Mouse (Mus musculus) forebrain, embryonic 10.5 days (tissue): Measurements from ENCODE around the gene Cd300ld2. TPM values are rescaled to one million over a fixed set of nuclear protein-coding genes. Genes with fewer than 3 reads are reported as not detected.
"Not testable (repeated sequence)": the region's sequence is repeated elsewhere in the genome, so short reads cannot be mapped to it uniquely, and the experiment has no call there.

Source experiments
- DNase-seq: peaks from one replicate; pipeline ENCODE4 v3.0.0-alpha.2; 2017; ENCODE audit warnings: low spot score; ENCODE audit errors: extremely low spot score
- H3K27ac ChIP-seq: fragments of 300-500 bp; sonication (generic); 2 replicates; pipeline ENCODE4 v1.5.1; 2016; ENCODE audit warnings: mild to moderate bottlenecking
- H3K27me3 ChIP-seq: fragments of 300-500 bp; sonication (generic); 2 replicates; pipeline ENCODE4 v1.6.1; 2016; ENCODE audit warnings: mild to moderate bottlenecking; ENCODE audit not compliant: poor library complexity, severe bottlenecking
- H3K36me3 ChIP-seq: fragments of 300-500 bp; sonication (generic); replicated peaks from 2 replicates; pipeline ENCODE4 v1.6.1; 2016; ENCODE audit warnings: mild to moderate bottlenecking, moderate library complexity
- H3K4me1 ChIP-seq: fragments of 300-500 bp; sonication (generic); 2 replicates; pipeline ENCODE4 v1.6.1; 2016
- H3K4me3 ChIP-seq: fragments of 300-500 bp; sonication (generic); 2 replicates; pipeline ENCODE4 v1.5.1; 2016; ENCODE audit warnings: mild to moderate bottlenecking, moderate library complexity
- H3K9me3 ChIP-seq: fragments of 300-500 bp; sonication (generic); 2 replicates; pipeline ENCODE4 v1.6.1; 2016; ENCODE audit warnings: mild to moderate bottlenecking, moderate library complexity
- WGBS: fragments of 180-500 bp; shearing (Covaris S2); methylation state at CpG from one replicate; pipeline ENCODE4 v1.1.7; 2016; 5-methylcytosine and 5-hydroxymethylcytosine counted together
- polyA plus RNA-seq: library from polyadenylated mRNA; unstranded; fragments of >200 nt; fragmentation: Nextera tagmentation; extraction: Ambion mirVana; gene quantifications from 2 replicates; pipeline ENCODE4 v1.2.1, GENCODE M21; 2016

The Cd300ld2 gene
- polyA plus RNA-seq: not detected in 2 replicates

- not testable (repeated sequence) for H3K9me3 ChIP-seq, H3K27me3 ChIP-seq, H3K27ac ChIP-seq, H3K4me3 ChIP-seq, H3K4me1 ChIP-seq, DNase-seq, H3K36me3 ChIP-seq
- WGBS: no CpG with 5 or more reads among the region's 7 CpGs
Observed at GRCm38 (mm10) chr11:115016093-115016492, at the start of gene Cd300ld2. TSS of gene Cd300ld2 (minus strand) at chr11:115016193.

DNA sequence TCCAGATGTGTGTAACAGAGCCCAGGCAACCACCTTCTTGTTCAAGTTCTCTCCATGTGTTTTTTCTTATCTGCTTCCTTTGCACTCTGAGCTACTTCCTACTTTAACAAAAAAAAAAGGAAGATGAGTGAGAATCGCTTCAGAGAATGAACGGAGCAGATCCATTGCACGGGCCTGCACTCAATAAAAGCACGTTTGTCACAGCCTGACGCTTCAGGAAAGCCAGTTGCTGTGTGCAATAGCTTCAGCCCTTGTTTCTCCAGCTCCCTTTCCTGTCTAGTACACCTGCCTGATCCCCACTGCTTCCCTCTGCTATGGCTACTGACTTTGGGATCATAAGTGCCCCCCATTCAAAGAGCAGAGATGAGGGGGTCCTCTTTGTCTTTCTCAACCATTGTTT is 46.1 kb upstream of the Cd300ld2 start, which contains the start of gene Cd300e:
Gene Cd300e (minus strand): TSS at position 101 of the 400 bp plus-strand sequence.
- H3K36me3 ChIP-seq: no peaks in the 10 kb centered on the region
- no peak for DNase-seq
- no peak within 1 kb of the TSS for H3K4me3 ChIP-seq
- no peaks in the 10 kb centered on the region for H3K9me3 ChIP-seq
- H3K4me1 ChIP-seq: peaks cover 8% of the 10 kb centered on the region
- H3K27ac ChIP-seq: no peak within 1 kb of the TSS
- H3K27me3 ChIP-seq: no peaks in the 10 kb centered on the region
- 40% methylated on average over 5 of the region's 5 CpGs for WGBS

GRCm38 (mm10) chr11:115059797-115060196 is 43.8 kb upstream of the Cd300ld2 start:
- H3K27ac ChIP-seq: no peak overlapping the region
- WGBS: 89% methylated on average over 2 of the region's 2 CpGs
- no peak overlapping the region for H3K4me3 ChIP-seq
- H3K27me3 ChIP-seq: no peaks in the 10 kb centered on the region
- no peaks in the 10 kb centered on the region for H3K9me3 ChIP-seq
- H3K36me3 ChIP-seq: no peaks in the 10 kb centered on the region
- peaks cover 8% of the 10 kb centered on the region for H3K4me1 ChIP-seq
- no peak for DNase-seq

DNA sequence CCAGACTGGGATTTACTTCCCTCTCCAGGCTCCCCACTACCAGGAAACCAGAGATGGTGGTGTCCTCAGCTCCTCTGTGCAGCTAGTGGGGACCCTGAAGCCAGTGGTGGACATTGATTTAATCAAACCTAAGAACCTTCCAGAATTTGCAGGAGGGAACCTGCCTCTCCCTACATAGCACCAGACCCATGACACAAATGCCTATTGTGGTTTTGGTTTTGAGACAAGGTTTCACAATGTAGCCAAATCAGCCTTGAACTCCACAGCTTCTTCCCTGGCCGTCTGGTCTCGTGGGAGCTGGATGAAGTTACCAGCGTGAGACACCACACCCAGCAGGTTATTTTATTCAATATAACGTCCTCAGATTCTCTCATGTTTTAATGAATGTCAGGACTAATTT is 42.7 kb upstream of the Cd300ld2 start:
- Histone ChIP-seq H3K4me1 (peaks cover 8% of the 10 kb centered on the region), H3K4me3 (no peak overlapping the region), H3K36me3 (no peaks in the 10 kb centered on the region), H3K9me3 (no peaks in the 10 kb centered on the region), H3K27me3 (no peaks in the 10 kb centered on the region), H3K27ac (no peak overlapping the region)
- 81% methylated on average over 4 of the region's 4 CpGs for WGBS
- DNase-seq: no peak

DNA sequence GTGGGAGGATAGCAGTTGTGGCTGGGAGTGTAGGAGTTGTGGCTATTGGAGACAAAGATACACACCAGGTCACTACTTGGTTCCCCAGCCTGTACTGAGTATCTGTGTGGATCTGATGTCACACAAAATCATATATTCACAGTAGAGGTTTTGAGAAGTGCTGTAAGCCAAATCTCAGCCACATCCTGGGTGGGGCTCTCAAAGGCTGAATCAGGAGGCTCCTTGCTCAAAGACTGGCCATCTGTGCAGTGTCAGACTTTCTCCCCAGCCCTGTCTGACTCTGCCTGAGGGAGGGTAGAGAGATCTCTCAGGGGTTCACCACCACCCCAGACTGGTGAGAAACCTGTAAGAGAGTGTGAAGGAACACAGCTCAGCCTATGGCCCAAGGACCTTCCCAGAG is 38.5 kb upstream of the Cd300ld2 start:
- DNase-seq: no peak
- H3K4me1 ChIP-seq: no peaks in the 10 kb centered on the region

DNA sequence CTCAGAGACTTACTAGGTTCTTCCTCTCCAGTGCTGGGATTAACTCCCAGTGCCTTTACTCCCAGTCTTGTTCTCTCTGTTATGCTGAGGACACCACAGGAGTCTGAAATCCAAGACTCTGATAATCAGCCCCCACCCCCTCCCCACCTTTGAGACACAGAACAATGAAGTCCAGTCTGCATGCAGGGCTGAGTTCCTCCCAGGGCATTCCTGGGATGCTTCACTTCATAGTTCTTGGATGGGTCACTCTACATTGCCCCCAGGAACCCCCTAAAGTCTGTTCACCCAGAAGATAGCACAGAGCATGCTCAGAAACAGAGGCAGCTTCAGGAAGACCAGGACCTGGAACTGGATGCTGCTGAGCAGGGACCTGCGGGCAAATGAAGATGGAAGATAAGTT is 37.0 kb upstream of the Cd300ld2 start:
- Histone ChIP-seq H3K4me3 (no peak overlapping the region), H3K27ac (no peak overlapping the region), H3K9me3 (no peaks in the 10 kb centered on the region), H3K36me3 (no peaks in the 10 kb centered on the region), H3K27me3 (no peaks in the 10 kb centered on the region), H3K4me1 (no peaks in the 10 kb centered on the region)
- WGBS: 91% methylated on average over 1 of the region's 1 CpGs
- no peak for DNase-seq

More for the DNA sequence above, 38.5 kb upstream of the Cd300ld2 start:
- Histone ChIP-seq H3K9me3 (no peaks in the 10 kb centered on the region), H3K36me3 (no peaks in the 10 kb centered on the region), H3K27me3 (no peaks in the 10 kb centered on the region), H3K27ac (no peak overlapping the region), H3K4me3 (no peak overlapping the region)

- Histone ChIP-seq H3K9me3 (no peaks in the 10 kb centered on the region), H3K27me3 (no peaks in the 10 kb centered on the region), H3K27ac (no peak overlapping the region), H3K4me3 (no peak overlapping the region), H3K36me3 (no peaks in the 10 kb centered on the region), H3K4me1 (no peaks in the 10 kb centered on the region)
- DNase-seq: peak; percentile 39
- 3% methylated on average over 9 of the region's 9 CpGs for WGBS
Observed at GRCm38 (mm10) chr11:115052206-115052605, 36.2 kb upstream of the Cd300ld2 start.

DNA sequence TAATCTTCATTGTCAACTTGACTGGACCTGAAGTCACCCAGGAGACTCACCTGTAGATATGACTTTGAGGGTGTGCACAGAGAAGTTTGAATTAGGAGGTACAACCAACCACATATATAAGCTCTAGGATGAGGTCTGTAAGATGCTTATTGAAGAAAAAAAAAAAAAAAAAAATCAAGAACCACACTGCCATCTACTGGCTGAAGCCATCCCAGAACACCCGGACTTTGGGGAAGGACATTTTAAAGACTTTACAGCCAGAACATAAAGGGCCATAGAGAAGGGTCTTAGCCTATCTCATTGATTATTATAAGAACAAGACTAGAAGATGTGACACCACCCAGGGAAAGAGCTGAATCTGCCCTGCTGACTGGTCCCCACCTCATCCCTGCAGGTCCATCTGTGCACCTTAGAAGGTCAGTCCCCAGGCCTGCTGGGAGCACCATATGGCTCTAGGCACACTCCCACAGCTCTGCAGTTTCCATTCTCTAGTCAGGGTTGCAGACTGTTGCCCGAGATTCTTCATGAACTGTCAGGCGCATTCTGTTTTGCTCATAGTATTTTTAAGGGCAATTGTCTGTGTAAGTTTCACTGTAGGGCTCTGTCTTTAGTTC is 33.4 kb upstream of the Cd300ld2 start:
- H3K4me3 ChIP-seq: no peak overlapping the region
- 47% methylated on average over 3 of the region's 3 CpGs for WGBS
- no peaks in the 10 kb centered on the region for H3K9me3 ChIP-seq
- no peak for DNase-seq
- H3K4me1 ChIP-seq: no peaks in the 10 kb centered on the region
- H3K36me3 ChIP-seq: no peaks in the 10 kb centered on the region
- H3K27me3 ChIP-seq: no peaks in the 10 kb centered on the region
- H3K27ac ChIP-seq: no peak overlapping the region

DNA sequence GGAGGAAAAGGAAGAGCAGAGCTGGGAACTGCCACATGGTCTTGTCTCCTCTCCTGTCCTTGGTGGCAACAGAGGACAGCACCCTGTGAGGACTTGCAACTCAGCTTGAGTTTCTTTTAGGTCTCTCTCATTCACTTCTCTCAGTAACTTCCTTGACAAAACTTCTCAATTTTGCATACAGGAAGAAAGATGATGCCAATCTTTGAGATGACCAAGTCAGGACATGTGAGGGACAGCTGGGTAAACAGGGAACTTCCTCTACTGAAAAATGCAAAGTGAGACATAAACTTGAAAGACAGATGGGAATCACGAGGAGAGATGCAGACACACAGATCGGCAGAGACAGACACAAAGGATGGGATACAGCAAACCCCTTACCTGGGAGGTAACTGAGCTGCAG is 32.3 kb upstream of the Cd300ld2 start, which contains the start of gene Cd300ld3:
Gene Cd300ld3 (minus strand): TSS at position 151 of the 400 bp plus-strand sequence.
- no peak within 1 kb of the TSS for H3K27ac ChIP-seq
- 93% methylated on average over 2 of the region's 2 CpGs for WGBS
- no peaks in the 10 kb centered on the region for H3K9me3 ChIP-seq
- no peaks in the 10 kb centered on the region for H3K36me3 ChIP-seq
- no peaks in the 10 kb centered on the region for H3K4me1 ChIP-seq
- DNase-seq: no peak
- H3K27me3 ChIP-seq: no peaks in the 10 kb centered on the region
- H3K4me3 ChIP-seq: no peak within 1 kb of the TSS

- not testable (repeated sequence) for H3K9me3 ChIP-seq, H3K36me3 ChIP-seq, H3K4me1 ChIP-seq, H3K27me3 ChIP-seq, H3K4me3 ChIP-seq, DNase-seq, H3K27ac ChIP-seq
- no CpG with 5 or more reads among the region's 6 CpGs for WGBS
Observed at GRCm38 (mm10) chr11:115037669-115038068, 21.7 kb upstream of the Cd300ld2 start, which contains the start of gene Cd300ld5. TSS of gene Cd300ld5 (minus strand) at chr11:115037769.

DNA sequence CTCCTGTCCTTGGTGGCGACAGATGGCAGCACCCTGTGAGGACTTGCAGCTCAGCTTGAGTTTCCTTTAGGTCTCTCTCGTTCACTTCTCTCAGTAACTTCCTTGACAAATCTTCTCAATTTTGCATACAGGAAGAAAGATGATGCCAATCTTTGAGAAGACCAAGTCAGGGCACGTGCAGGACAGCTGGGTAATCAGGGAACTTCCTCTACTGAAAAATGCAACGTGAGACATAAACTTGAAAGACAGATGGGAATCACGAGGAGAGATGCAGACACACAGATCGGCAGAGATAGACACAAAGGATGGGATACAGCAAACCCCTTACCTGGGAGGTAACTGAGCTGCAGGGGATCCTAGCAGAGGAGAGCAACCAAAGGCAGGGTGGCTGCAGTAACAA is 10.9 kb upstream of the Cd300ld2 start, which contains the start of gene Cd300ld4:
Gene Cd300ld4 (minus strand): TSS at position 101 of the 400 bp plus-strand sequence.
- WGBS: no CpG with 5 or more reads among the region's 6 CpGs
- not testable (repeated sequence) for H3K27me3 ChIP-seq, DNase-seq, H3K4me3 ChIP-seq, H3K36me3 ChIP-seq, H3K9me3 ChIP-seq, H3K27ac ChIP-seq, H3K4me1 ChIP-seq

GRCm38 (mm10) chr11:115004070-115004469 is 11.9 kb downstream of the Cd300ld2 start:
- H3K4me1 ChIP-seq: no peaks in the 10 kb centered on the region
- H3K27ac ChIP-seq: no peak overlapping the region
- DNase-seq: no peak
- no peaks in the 10 kb centered on the region for H3K36me3 ChIP-seq
- no peak overlapping the region for H3K4me3 ChIP-seq
- H3K27me3 ChIP-seq: no peaks in the 10 kb centered on the region
- 91% methylated on average over 5 of the region's 5 CpGs for WGBS
- H3K9me3 ChIP-seq: no peaks in the 10 kb centered on the region

DNA sequence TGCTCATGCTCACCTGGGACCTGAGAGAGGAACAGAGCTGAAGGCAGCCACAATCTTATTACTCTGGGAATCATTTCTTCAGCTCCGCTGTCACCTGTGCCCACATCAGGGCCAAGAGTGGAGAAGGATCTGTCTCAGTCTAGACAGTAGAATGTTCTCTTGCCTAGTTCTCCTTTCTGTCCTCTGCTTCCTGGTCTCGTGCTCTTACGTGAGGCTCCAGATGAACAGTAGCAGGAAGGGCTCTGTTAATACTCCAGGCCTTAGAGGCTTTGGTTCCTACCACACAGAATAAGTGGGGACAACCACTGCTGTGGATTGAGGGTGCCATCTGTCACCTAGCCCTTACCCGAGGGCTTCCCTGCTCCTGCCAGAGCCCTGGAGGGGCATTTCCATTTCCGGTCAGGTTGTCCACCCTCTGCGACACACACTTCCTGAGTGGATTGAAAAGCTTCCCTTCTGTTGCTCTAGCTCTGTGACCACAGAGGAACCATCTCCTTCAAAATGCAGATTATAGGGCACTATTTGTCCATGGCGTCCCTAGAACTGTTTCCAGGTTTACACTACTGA is 14.4 kb downstream of the Cd300ld2 start, which contains the start of gene Cd300c2:
Gene Cd300c2 (minus strand): TSS at position 407 of the 567 bp plus-strand sequence.
- no peaks in the 10 kb centered on the region for H3K9me3 ChIP-seq
- H3K4me1 ChIP-seq: no peaks in the 10 kb centered on the region
- no peaks in the 10 kb centered on the region for H3K36me3 ChIP-seq
- H3K4me3 ChIP-seq: no peak within 1 kb of the TSS
- WGBS: 90% methylated on average over 7 of the region's 7 CpGs
- no peak within 1 kb of the TSS for H3K27ac ChIP-seq
- DNase-seq: no peak
- H3K27me3 ChIP-seq: no peaks in the 10 kb centered on the region
